Mouse (Mus musculus) macrophage (primary cell): Measurements from ENCODE around the gene Sestd1. TPM values are rescaled to one million over a fixed set of nuclear protein-coding genes. Genes with fewer than 3 reads are reported as not detected.

Source experiments
- H3K27ac ChIP-seq: fragments of 350-480 bp; formaldehyde crosslinking; 2 replicates; pipeline ENCODE4 v1.9.0; 2021
- H3K36me3 ChIP-seq: fragments of 350-480 bp; formaldehyde crosslinking; 2 replicates; pipeline ENCODE4 v1.9.0; 2021; ENCODE audit errors: inconsistent target
- H3K4me3 ChIP-seq: fragments of 350-480 bp; formaldehyde crosslinking; 2 replicates; pipeline ENCODE4 v1.9.0; 2021; ENCODE audit errors: inconsistent target
- H3K79me2 ChIP-seq: fragments of 350-480 bp; formaldehyde crosslinking; 2 replicates; pipeline ENCODE4 v1.9.0; 2021; ENCODE audit errors: inconsistent target
- WGBS: methylation state at CpG from one replicate; pipeline ENCODE4 v1.1.7; 2026; ENCODE audit warnings: inconsistent platforms; ENCODE audit not compliant: missing documents; 5-methylcytosine and 5-hydroxymethylcytosine counted together
- polyA plus RNA-seq: library from polyadenylated mRNA; stranded (reverse); fragments of 250-400 nt; gene quantifications from 3 replicates; pipeline ENCODE4 v1.2.4, GENCODE M21; 2018; ENCODE audit warnings: inconsistent platforms

The Sestd1 gene
- polyA plus RNA-seq, 1 experiment from 2014 or later = 24.4 TPM

- H3K27ac ChIP-seq = no peak overlapping the region
- H3K79me2 ChIP-seq = no peaks in the 10 kb centered on the region
- WGBS = 95% methylated on average over 6 of the region's 6 CpGs
- H3K4me3 ChIP-seq = no peak overlapping the region
- no peaks in the 10 kb centered on the region for H3K36me3 ChIP-seq
Observed at GRCm38 (mm10) chr2:77143536-77143935, 136.9 kb downstream of the Sestd1 start.

- no peak overlapping the region for H3K4me3 ChIP-seq
- H3K79me2 ChIP-seq = no peaks in the 10 kb centered on the region
- H3K36me3 ChIP-seq = no peaks in the 10 kb centered on the region
- 92% methylated on average over 6 of the region's 6 CpGs for WGBS
- H3K27ac ChIP-seq = no peak overlapping the region
Observed at GRCm38 (mm10) chr2:77138879-77139278, 141.5 kb downstream of the Sestd1 start.

- WGBS = 45% methylated on average over 1 of the region's 1 CpGs
- H3K27ac ChIP-seq = no peak overlapping the region
Observed at GRCm38 (mm10) chr2:77134906-77135305, 145.5 kb downstream of the Sestd1 start.

GRCm38 (mm10) chr2:77133407-77133806 is 147.0 kb downstream of the Sestd1 start:
- Histone ChIP-seq H3K36me3 (no peaks in the 10 kb centered on the region), H3K27ac (no peak overlapping the region), H3K4me3 (no peak overlapping the region), H3K79me2 (no peaks in the 10 kb centered on the region)
- WGBS = no CpG with 5 or more reads among the region's 1 CpGs

More at GRCm38 (mm10) chr2:77134906-77135305, 145.5 kb downstream of the Sestd1 start:
- Histone ChIP-seq H3K4me3 (no peak overlapping the region), H3K79me2 (no peaks in the 10 kb centered on the region), H3K36me3 (no peaks in the 10 kb centered on the region)

Other genes with a start within 250 kb of the Sestd1 start
- gene Ccdc141, start 110.0 kb downstream of the Sestd1 start, polyA plus RNA-seq = 0.01 to 0.17 TPM (median 0.02 TPM) in 3 replicates